Mouse (Mus musculus) liver, postnatal 0 days (tissue): ENCODE data around the gene Cyp39a1. TPM values are rescaled to one million over a fixed set of nuclear protein-coding genes. Genes with fewer than 3 reads are reported as not detected.

Experiments
- ATAC-seq: fragments of 200-750 bp; cut with Nextera tagmentation; 2 replicates; pipeline ENCODE4 v1.8.0; 2017; ENCODE audit warnings: mild to moderate bottlenecking, moderate library complexity
- DNase-seq: peaks from one replicate; pipeline ENCODE4 v3.0.0-alpha.2; 2016
- H3K27ac ChIP-seq: fragments of 300-500 bp; sonication (generic); 2 replicates; pipeline ENCODE4 v1.5.1; 2014; ENCODE audit warnings: antibody characterized with exemption, moderate library complexity, mild to moderate bottlenecking, low read depth
- H3K27me3 ChIP-seq: fragments of 300-500 bp; sonication (generic); 2 replicates; pipeline ENCODE4 v1.6.1; 2014; ENCODE audit warnings: low read length, control low read depth, mixed read lengths; ENCODE audit not compliant: insufficient read depth
- H3K36me3 ChIP-seq: fragments of 300-500 bp; sonication (generic); replicated peaks from 2 replicates; pipeline ENCODE4 v1.6.1; 2014; ENCODE audit warnings: mild to moderate bottlenecking, control low read depth, low read length, moderate library complexity, mixed read lengths; ENCODE audit not compliant: insufficient read depth
- H3K4me1 ChIP-seq: fragments of 300-500 bp; sonication (generic); 2 replicates; pipeline ENCODE4 v1.6.1; 2014; ENCODE audit warnings: antibody characterized with exemption, mild to moderate bottlenecking, control low read depth; ENCODE audit not compliant: insufficient read depth
- H3K4me2 ChIP-seq: fragments of 300-500 bp; sonication (generic); 2 replicates; pipeline ENCODE4 v1.6.1; 2014; ENCODE audit warnings: low read depth, mild to moderate bottlenecking, low read length, moderate library complexity, mixed read lengths
- H3K4me3 ChIP-seq: fragments of 300-500 bp; sonication (generic); 2 replicates; pipeline ENCODE4 v1.5.1; 2014; ENCODE audit warnings: low read depth, low read length
- H3K9ac ChIP-seq: fragments of 300-500 bp; sonication (generic); replicated peaks from 2 replicates; pipeline ENCODE4 v1.6.1; 2014; ENCODE audit warnings: mild to moderate bottlenecking, moderate library complexity
- H3K9me3 ChIP-seq: fragments of 300-500 bp; sonication (generic); 2 replicates; pipeline ENCODE4 v1.6.1; 2016; ENCODE audit warnings: mild to moderate bottlenecking, control low read depth, low read length, mixed read lengths
- CTCF ChIP-seq: sonication (generic); IDR thresholded peaks from 2 replicates; pipeline ENCODE4 v1.5.1; 2016; ENCODE audit warnings: antibody characterized with exemption, low read depth
- EP300 ChIP-seq: IDR thresholded peaks from 2 replicates; pipeline ENCODE4 v1.6.1; 2016; ENCODE audit warnings: antibody characterized with exemption, low read depth, mild to moderate bottlenecking
- WGBS: fragments of 180-500 bp; shearing (Covaris S2); extraction: QIAGEN DNeasy Blood & Tissue Kit; methylation state at CpG from one replicate; pipeline ENCODE4 v1.1.7; 2014; ENCODE audit not compliant: insufficient replicate concordance; 5-methylcytosine and 5-hydroxymethylcytosine counted together
- polyA plus RNA-seq: library from polyadenylated mRNA; unstranded; fragments of >200 nt; fragmentation: Nextera tagmentation; extraction: Ambion mirVana; gene quantifications from 2 replicates; pipeline ENCODE4 v1.2.1, GENCODE M21; 2015

Cyp39a1 gene
- polyA plus RNA-seq, 1 experiment from 2014 or later: 70.6 TPM

DNA sequence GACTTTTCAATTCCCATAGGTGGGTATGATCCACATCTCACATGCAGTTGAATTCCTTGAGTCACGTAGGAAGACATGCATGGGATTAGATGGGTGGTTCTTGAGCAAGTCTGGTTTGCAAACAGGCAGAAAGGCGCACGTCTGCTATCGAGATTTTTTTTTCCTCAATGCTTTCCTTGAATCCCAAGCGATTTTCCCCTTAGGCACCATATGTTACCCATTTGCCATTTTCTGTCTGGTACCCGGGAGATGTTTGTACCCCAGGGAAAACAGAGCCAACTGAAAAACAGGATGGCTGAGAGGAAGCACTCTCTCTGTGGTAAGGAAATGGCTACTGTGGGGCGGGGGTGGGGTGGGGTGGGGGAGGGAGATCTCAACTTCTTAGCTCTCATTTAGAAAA is 49.4 kb downstream of the Cyp39a1 start:
- Histone ChIP-seq H3K9ac (no peak overlapping the region), H3K36me3 (peaks cover 3% of the 10 kb centered on the region; the same call in 1 of the 2 replicates), H3K27ac (no peak overlapping the region), H3K4me3 (no peak overlapping the region), H3K27me3 (no peaks in the 10 kb centered on the region), H3K4me2 (no peak overlapping the region), H3K9me3 (no peaks in the 10 kb centered on the region), H3K4me1 (no peaks in the 10 kb centered on the region)
- 59% methylated on average over 7 of the region's 7 CpGs for WGBS
- ATAC-seq (no peak), DNase-seq (no peak)
- TF ChIP-seq CTCF: no peak

DNA sequence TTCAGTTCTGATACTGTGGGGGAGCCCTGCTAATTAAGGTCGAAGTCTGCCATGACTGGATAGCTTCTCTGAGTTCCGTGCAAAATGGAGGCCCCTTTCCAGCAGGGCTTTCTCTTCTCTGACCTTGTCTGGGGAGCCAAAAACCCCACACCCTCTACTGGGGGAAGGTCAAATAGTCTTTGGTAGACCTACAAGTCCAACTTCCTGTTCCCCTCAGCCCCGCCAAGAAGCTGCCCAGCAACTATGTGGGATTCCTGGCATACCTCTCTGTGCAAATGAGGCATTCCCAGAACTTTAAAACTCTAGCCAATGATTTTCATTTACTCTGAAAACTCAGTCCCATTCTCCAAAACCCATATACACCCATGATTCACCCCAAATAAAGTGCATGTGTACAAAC is 52.2 kb downstream of the Cyp39a1 start:
- no peak overlapping the region for H3K4me3 ChIP-seq
- WGBS: 76% methylated on average over 3 of the region's 3 CpGs
- no peaks in the 10 kb centered on the region; the same call in 1 of the 2 replicates for H3K9me3 ChIP-seq
- no peak for DNase-seq
- no peak for ATAC-seq
- no peak overlapping the region for H3K9ac ChIP-seq
- no peak overlapping the region for H3K27ac ChIP-seq
- no peak overlapping the region for H3K4me2 ChIP-seq
- peaks cover 4% of the 10 kb centered on the region; the same call in 1 of the 2 replicates for H3K36me3 ChIP-seq
- TF ChIP-seq EP300: no peak
- no peak for TF ChIP-seq CTCF
- H3K27me3 ChIP-seq: no peaks in the 10 kb centered on the region
- H3K4me1 ChIP-seq: no peaks in the 10 kb centered on the region

DNA sequence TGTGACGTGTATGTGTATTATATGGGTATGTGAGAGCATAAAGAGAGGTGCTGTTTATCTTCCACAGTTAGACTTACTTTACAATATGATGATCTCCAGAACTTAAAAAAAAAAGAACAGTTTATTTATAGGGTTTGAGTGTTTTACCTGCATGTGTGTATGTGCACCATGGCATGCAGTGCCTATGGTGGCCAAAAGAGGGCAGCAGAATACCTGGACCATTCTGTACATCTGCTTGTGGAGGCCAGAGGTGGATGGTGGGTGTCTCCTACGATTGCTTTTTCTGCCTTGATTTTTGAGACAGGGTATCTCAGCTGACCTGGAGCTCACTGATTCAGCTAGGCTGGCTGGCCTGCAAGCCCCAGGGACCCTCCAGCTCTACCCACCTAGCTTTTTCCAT is 57.3 kb downstream of the Cyp39a1 start:
- peak; percentile 35; the same call in 1 of the 2 replicates for TF ChIP-seq CTCF
- no peak for TF ChIP-seq EP300
- no peaks in the 10 kb centered on the region for H3K4me1 ChIP-seq
- no peak overlapping the region for H3K27ac ChIP-seq
- no peak overlapping the region for H3K4me3 ChIP-seq
- DNase-seq (no peak), ATAC-seq (no peak)
- no peaks in the 10 kb centered on the region for H3K27me3 ChIP-seq
- peaks cover 6% of the 10 kb centered on the region; the same call in 1 of the 2 replicates for H3K36me3 ChIP-seq
- H3K9me3 ChIP-seq: no peaks in the 10 kb centered on the region; the same call in 1 of the 2 replicates
- no peak overlapping the region for H3K4me2 ChIP-seq
- WGBS: 85% methylated on average over 2 of the region's 2 CpGs
- no peak overlapping the region for H3K9ac ChIP-seq

DNA sequence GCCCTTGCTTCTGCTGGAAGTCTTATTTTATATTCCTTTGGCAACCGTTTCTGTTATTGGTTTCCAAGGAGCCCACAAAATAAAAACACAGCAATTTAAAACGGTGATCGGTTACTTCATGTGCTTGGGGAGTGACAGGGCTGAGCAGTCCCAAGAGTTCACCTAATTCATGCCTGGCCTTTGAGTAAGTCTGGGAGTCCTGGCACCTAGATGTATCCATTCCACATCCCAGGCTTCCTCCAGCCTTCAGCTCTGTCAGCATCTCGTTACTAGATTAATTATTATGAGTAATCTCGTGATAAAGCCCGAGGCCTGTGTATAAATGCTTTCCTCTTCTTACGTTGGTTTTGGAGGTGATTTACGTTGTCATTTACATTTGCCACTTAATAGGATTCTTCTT is 64.1 kb downstream of the Cyp39a1 start:
- no peak for ATAC-seq
- 72% methylated on average over 8 of the region's 8 CpGs for WGBS
- Histone ChIP-seq H3K4me1 (no peaks in the 10 kb centered on the region), H3K4me3 (no peak overlapping the region), H3K27ac (no peak overlapping the region), H3K9ac (no peak overlapping the region), H3K27me3 (no peaks in the 10 kb centered on the region), H3K36me3 (no peaks in the 10 kb centered on the region; the same call in 1 of the 2 replicates), H3K9me3 (no peaks in the 10 kb centered on the region), H3K4me2 (no peak overlapping the region)
- TF ChIP-seq CTCF: no peak
- TF ChIP-seq EP300: no peak
- DNase-seq: no peak

DNA sequence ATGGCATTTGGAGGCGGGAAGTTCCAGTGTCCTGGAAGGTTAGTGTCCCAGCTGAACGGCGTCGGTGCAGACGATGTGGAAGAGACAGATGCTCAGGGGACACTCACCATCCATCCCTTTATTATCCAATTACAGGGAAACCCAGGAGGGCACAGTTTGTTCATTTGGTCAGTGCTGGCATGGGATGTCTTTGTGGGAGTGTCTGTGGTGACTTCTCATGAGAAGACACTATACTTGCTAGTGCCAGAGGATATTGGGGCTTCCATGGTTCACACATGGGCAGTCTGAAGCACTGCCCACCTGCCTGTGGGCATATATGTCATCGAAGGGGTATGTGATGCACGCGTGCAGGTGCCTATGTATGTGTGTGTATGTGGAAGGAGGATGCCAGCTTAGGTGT is 64.8 kb downstream of the Cyp39a1 start:
- DNase-seq (no peak), ATAC-seq (no peak)
- TF ChIP-seq EP300 (no peak), CTCF (no peak)
- Histone ChIP-seq H3K4me2 (no peak overlapping the region), H3K27ac (no peak overlapping the region), H3K9me3 (no peaks in the 10 kb centered on the region), H3K4me3 (no peak overlapping the region), H3K4me1 (no peaks in the 10 kb centered on the region), H3K27me3 (no peaks in the 10 kb centered on the region), H3K36me3 (peaks cover under 1% of the 10 kb centered on the region), H3K9ac (no peak overlapping the region)
- WGBS: 86% methylated on average over 8 of the region's 8 CpGs

DNA sequence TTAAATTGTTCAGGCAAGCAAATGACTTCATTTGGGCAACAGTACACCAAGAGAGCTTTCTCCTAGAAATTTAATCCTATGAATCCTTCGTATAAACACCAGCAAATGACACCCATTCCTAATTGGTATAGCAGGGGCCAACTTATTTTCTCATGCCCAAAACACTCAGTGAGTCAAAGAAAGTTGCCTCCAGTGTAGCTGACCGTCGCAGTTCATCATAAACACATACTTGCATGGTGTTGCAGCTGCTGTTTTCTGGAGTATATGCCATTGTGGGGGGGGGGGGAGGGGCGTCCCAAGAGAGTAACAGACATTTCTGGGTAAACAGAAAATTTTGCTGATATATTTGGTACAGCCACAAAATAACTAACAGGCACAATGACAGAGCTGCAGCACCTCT is 67.0 kb downstream of the Cyp39a1 start:
- Histone ChIP-seq H3K27ac (no peak overlapping the region), H3K36me3 (peaks cover 3% of the 10 kb centered on the region), H3K4me3 (no peak overlapping the region), H3K4me1 (no peaks in the 10 kb centered on the region), H3K9ac (no peak overlapping the region), H3K27me3 (no peaks in the 10 kb centered on the region), H3K4me2 (no peak overlapping the region), H3K9me3 (no peaks in the 10 kb centered on the region)
- no peak for ATAC-seq
- 69% methylated on average over 4 of the region's 4 CpGs for WGBS
- no peak for DNase-seq
- TF ChIP-seq CTCF (no peak), EP300 (no peak)

DNA sequence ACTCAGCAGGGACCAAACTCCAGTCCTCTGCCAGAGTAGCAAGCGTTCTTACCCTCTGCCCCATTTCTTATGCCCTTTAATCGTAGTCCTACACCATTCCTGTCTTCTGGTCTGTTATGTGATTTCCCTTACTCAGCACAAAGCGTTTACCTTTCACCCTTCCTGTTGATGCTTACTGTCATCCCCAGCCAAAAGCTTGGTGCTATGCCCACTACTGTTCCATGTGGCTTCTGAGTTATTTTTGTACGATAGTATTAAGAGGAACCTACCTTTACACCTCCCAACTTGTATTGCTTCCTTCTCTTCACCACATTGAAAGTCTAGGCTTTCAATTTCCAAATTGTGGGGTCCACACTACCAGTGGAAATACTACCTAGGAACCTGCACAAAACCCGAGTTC is 76.7 kb downstream of the Cyp39a1 start:
- 61% methylated on average over 5 of the region's 5 CpGs for WGBS
- Histone ChIP-seq H3K36me3 (peaks cover 12% of the 10 kb centered on the region), H3K4me3 (no peak overlapping the region), H3K9me3 (no peaks in the 10 kb centered on the region), H3K4me2 (no peak overlapping the region), H3K27me3 (no peaks in the 10 kb centered on the region), H3K9ac (no peak overlapping the region), H3K4me1 (no peaks in the 10 kb centered on the region), H3K27ac (no peak overlapping the region)
- ATAC-seq (no peak), DNase-seq (no peak)
- TF ChIP-seq CTCF (no peak), EP300 (no peak)
